Mouse (Mus musculus): ENCODE data around the gene Vgll4. TPM values are rescaled to one million over a fixed set of nuclear protein-coding genes. Genes with fewer than 3 reads are reported as not detected.
A peak's percentile ranks its signal among the peaks of the same experiment; 100 is the strongest.

Gene Vgll4
- polyA plus RNA-seq (2016; fragmentation: Nextera tagmentation; extraction: Ambion mirVana): 58.5 and 76.8 TPM in 2 replicates

- peak within 1 kb of the TSS; percentile 81 for H3K27ac ChIP-seq
- DNase-seq (ENCODE audit: low spot score): peak; percentile 81
- WGBS: 1% methylated on average over 79 of the region's 79 CpGs
- no peaks in the 10 kb centered on the region for H3K36me3 ChIP-seq
- no peaks in the 10 kb centered on the region for H3K9me3 ChIP-seq
- H3K27me3 ChIP-seq (ENCODE audit: insufficient read depth, poor library complexity, severe bottlenecking): peaks cover 74% of the 10 kb centered on the region
- H3K4me1 ChIP-seq: peaks cover 13% of the 10 kb centered on the region
- H3K4me3 ChIP-seq: peak within 1 kb of the TSS; percentile 80
Measured at GRCm38 (mm10) chr6:114969213-114970120, at the start of gene Vgll4. TSS of gene Vgll4 (minus strand) at chr6:114969994.

DNA sequence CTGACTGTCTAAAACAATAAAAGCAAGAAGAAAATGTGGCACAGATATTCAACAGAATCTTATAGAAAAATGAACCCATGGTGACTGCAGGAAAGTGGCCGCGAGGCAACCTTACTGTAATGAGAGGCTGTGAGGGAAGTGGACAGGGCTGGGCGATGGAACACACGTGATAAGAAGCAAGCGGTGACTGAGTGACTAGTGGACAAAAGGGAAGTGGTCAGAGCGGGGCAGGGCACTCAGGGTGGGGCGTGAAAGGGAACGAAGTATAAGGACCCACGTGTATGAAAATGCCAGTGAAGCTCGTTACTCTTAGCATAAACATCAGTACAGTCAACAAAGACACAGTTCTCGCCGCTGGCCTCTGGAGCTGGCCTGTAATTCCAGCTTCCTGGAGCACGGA, 45.7 kb upstream of the Vgll4 start:
- no peak overlapping the region for H3K27ac ChIP-seq
- DNase-seq (ENCODE audit: low spot score): no peak
- H3K4me3 ChIP-seq: no peak overlapping the region
- 78% methylated on average over 13 of the region's 13 CpGs for WGBS
- no peaks in the 10 kb centered on the region for H3K27me3 ChIP-seq (ENCODE audit: insufficient read depth, poor library complexity, severe bottlenecking)
- H3K9me3 ChIP-seq: no peaks in the 10 kb centered on the region
- peaks cover 63% of the 10 kb centered on the region for H3K36me3 ChIP-seq
- H3K4me1 ChIP-seq: no peaks in the 10 kb centered on the region

GRCm38 (mm10) chr6:115013574-115013973, 43.8 kb upstream of the Vgll4 start:
- no peaks in the 10 kb centered on the region for H3K4me1 ChIP-seq
- no peak overlapping the region for H3K4me3 ChIP-seq
- H3K9me3 ChIP-seq: no peaks in the 10 kb centered on the region
- DNase-seq (ENCODE audit: low spot score): no peak
- H3K27ac ChIP-seq: no peak overlapping the region
- no peaks in the 10 kb centered on the region for H3K27me3 ChIP-seq (ENCODE audit: insufficient read depth, poor library complexity, severe bottlenecking)
- WGBS: 95% methylated on average over 4 of the region's 4 CpGs
- H3K36me3 ChIP-seq: peaks cover 66% of the 10 kb centered on the region

DNA sequence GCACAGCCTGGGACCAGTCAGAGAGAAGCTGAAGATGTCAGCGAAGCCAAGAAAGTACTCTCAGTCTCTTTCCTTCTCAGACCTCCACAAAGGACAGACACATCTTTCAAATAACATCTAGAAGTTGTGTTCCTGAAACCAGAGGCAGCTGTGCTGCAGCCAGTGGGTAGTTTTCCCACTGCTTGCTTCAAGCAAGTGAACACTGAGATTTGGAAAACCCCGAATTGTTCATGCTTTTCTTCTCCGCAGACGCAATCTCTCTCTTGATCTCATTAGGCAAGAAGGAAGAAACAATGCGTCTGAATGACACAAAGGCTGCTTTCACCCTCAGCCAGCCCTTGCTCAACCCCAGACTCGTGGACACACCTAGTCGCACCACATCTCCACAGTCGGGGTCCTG, 42.0 kb upstream of the Vgll4 start:
- 82% methylated on average over 8 of the region's 8 CpGs for WGBS
- Histone ChIP-seq H3K4me3 (no peak overlapping the region), H3K27me3 (ENCODE audit: insufficient read depth, poor library complexity, severe bottlenecking) (no peaks in the 10 kb centered on the region), H3K36me3 (peaks cover 59% of the 10 kb centered on the region), H3K27ac (no peak overlapping the region), H3K9me3 (no peaks in the 10 kb centered on the region), H3K4me1 (peaks cover 10% of the 10 kb centered on the region)
- no peak for DNase-seq (ENCODE audit: low spot score)

GRCm38 (mm10) chr6:115010815-115011214, 41.0 kb upstream of the Vgll4 start:
- Histone ChIP-seq H3K4me1 (peaks cover 12% of the 10 kb centered on the region), H3K27ac (no peak overlapping the region), H3K36me3 (peaks cover 55% of the 10 kb centered on the region), H3K4me3 (no peak overlapping the region), H3K9me3 (no peaks in the 10 kb centered on the region), H3K27me3 (ENCODE audit: insufficient read depth, poor library complexity, severe bottlenecking) (no peaks in the 10 kb centered on the region)
- WGBS: 83% methylated on average over 9 of the region's 9 CpGs
- DNase-seq (ENCODE audit: low spot score): no peak

DNA sequence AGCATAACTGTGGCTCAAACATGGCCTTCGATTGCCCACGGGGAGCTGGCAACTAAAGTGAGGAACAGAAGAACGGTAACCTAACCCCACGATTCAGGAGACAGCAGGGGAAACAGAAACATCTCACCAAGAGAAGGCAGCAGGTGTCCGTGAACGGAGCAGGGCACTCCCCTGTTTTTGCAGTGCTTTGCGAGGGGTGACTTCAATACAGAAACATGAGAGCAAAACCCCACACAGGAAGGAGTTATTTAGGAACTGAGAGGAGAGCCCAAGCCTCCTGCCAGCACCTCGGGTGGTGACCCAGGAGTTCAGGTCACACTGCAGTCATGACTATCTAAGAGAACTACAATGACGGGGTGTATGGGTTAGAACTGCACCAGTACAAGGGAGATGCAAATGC, 40.5 kb upstream of the Vgll4 start:
- no peak for DNase-seq (ENCODE audit: low spot score)
- Histone ChIP-seq H3K36me3 (peaks cover 59% of the 10 kb centered on the region), H3K9me3 (no peaks in the 10 kb centered on the region)

GRCm38 (mm10) chr6:115007728-115008127, 37.9 kb upstream of the Vgll4 start:
- peak; percentile 85 for DNase-seq (ENCODE audit: low spot score)
- Histone ChIP-seq H3K4me3 (no peak overlapping the region), H3K27me3 (ENCODE audit: insufficient read depth, poor library complexity, severe bottlenecking) (no peaks in the 10 kb centered on the region), H3K4me1 (peaks cover 12% of the 10 kb centered on the region), H3K9me3 (no peaks in the 10 kb centered on the region), H3K27ac (peak overlapping the region; percentile 23), H3K36me3 (peaks cover 55% of the 10 kb centered on the region)
- 31% methylated on average over 5 of the region's 5 CpGs for WGBS

More for the DNA sequence above, 40.5 kb upstream of the Vgll4 start:
- Histone ChIP-seq H3K27ac (no peak overlapping the region), H3K27me3 (ENCODE audit: insufficient read depth, poor library complexity, severe bottlenecking) (no peaks in the 10 kb centered on the region), H3K4me3 (no peak overlapping the region), H3K4me1 (peaks cover 12% of the 10 kb centered on the region)
- WGBS: 85% methylated on average over 9 of the region's 9 CpGs

DNA sequence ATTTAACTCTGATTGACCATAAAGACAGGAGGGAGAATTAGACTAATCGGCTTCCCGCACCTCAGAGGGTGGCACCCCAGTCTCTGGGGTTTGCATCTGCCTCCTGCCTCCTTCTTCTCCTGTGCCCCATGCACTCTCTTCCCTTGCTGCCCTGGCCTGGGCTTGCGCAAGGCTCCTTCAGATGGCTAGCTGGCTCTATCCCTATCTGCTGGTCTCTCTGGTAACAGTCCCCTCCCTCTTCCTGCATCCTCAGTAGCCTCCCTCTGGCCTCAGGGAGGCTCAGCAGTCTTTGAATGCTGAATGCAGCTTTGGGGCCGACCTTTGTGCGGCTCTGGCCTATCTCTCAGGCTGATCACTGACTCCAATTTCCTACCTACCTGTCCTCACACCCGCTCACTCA, 37.2 kb upstream of the Vgll4 start:
- H3K4me1 ChIP-seq: peaks cover 12% of the 10 kb centered on the region
- WGBS: 57% methylated on average over 6 of the region's 6 CpGs
- H3K27ac ChIP-seq: 0 out of 2 replicates have a peak overlapping the region, but pooled peaks have one; percentile 57
- peaks cover 52% of the 10 kb centered on the region for H3K36me3 ChIP-seq
- no peak overlapping the region for H3K4me3 ChIP-seq
- H3K27me3 ChIP-seq (ENCODE audit: insufficient read depth, poor library complexity, severe bottlenecking): no peaks in the 10 kb centered on the region
- no peak for DNase-seq (ENCODE audit: low spot score)
- no peaks in the 10 kb centered on the region for H3K9me3 ChIP-seq

DNA sequence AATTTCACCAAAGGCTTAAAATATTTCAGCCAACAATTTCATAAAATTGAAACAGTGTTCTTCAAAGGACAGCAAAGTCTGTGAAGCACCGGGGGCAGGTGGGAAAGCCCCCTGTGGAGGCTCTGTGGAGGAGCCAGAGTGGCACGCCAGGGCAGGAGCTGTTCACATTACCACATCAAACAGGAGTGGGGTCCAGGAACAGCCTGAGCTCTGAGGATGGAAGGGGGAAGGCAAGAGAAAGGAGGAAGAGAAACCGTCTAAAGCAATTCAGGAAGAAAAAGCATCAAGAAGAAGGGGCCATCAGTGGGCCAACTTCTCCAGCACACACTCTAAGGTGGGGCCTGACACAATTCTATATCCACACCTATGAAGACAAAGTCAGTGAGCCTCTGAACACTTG, 36.3 kb upstream of the Vgll4 start:
- H3K9me3 ChIP-seq: no peaks in the 10 kb centered on the region
- no peak for DNase-seq (ENCODE audit: low spot score)
- H3K4me3 ChIP-seq: no peak overlapping the region
- 82% methylated on average over 3 of the region's 3 CpGs for WGBS
- no peaks in the 10 kb centered on the region for H3K27me3 ChIP-seq (ENCODE audit: insufficient read depth, poor library complexity, severe bottlenecking)
- no peak overlapping the region for H3K27ac ChIP-seq
- peaks cover 12% of the 10 kb centered on the region for H3K4me1 ChIP-seq
- H3K36me3 ChIP-seq: peaks cover 43% of the 10 kb centered on the region

GRCm38 (mm10) chr6:115005351-115005890, 35.6 kb upstream of the Vgll4 start:
- no peak overlapping the region for H3K4me3 ChIP-seq
- no peaks in the 10 kb centered on the region for H3K27me3 ChIP-seq (ENCODE audit: insufficient read depth, poor library complexity, severe bottlenecking)
- DNase-seq (ENCODE audit: low spot score): no peak
- WGBS: 86% methylated on average over 8 of the region's 8 CpGs
- H3K9me3 ChIP-seq: no peaks in the 10 kb centered on the region
- no peak overlapping the region for H3K27ac ChIP-seq
- peaks cover 12% of the 10 kb centered on the region for H3K4me1 ChIP-seq
- H3K36me3 ChIP-seq: peaks cover 39% of the 10 kb centered on the region

- Histone ChIP-seq H3K9me3 (no peaks in the 10 kb centered on the region), H3K4me1 (peaks cover 12% of the 10 kb centered on the region), H3K36me3 (peaks cover 39% of the 10 kb centered on the region), H3K4me3 (no peak overlapping the region), H3K27ac (no peak overlapping the region; the same call in 1 of the 2 replicates), H3K27me3 (ENCODE audit: insufficient read depth, poor library complexity, severe bottlenecking) (no peaks in the 10 kb centered on the region)
- 79% methylated on average over 8 of the region's 8 CpGs for WGBS
- DNase-seq (ENCODE audit: low spot score): no peak
Measured at GRCm38 (mm10) chr6:115004636-115005035, 34.8 kb upstream of the Vgll4 start.

GRCm38 (mm10) chr6:114998374-114999031, 28.7 kb upstream of the Vgll4 start:
- no peak overlapping the region for H3K4me3 ChIP-seq
- H3K27ac ChIP-seq: no peak overlapping the region
- 55% methylated on average over 16 of the region's 16 CpGs for WGBS
- H3K9me3 ChIP-seq: no peaks in the 10 kb centered on the region
- no peaks in the 10 kb centered on the region for H3K27me3 ChIP-seq (ENCODE audit: insufficient read depth, poor library complexity, severe bottlenecking)
- H3K4me1 ChIP-seq: peaks cover 14% of the 10 kb centered on the region
- no peak for DNase-seq (ENCODE audit: low spot score)
- peaks cover 14% of the 10 kb centered on the region; the same call in 1 of the 2 replicates for H3K36me3 ChIP-seq

- peaks cover 14% of the 10 kb centered on the region; the same call in 1 of the 2 replicates for H3K36me3 ChIP-seq
- 80% methylated on average over 5 of the region's 5 CpGs for WGBS
- no peaks in the 10 kb centered on the region for H3K9me3 ChIP-seq
- peaks cover 14% of the 10 kb centered on the region for H3K4me1 ChIP-seq
- DNase-seq (ENCODE audit: low spot score): no peak
- H3K4me3 ChIP-seq: no peak overlapping the region
- no peak overlapping the region for H3K27ac ChIP-seq
- H3K27me3 ChIP-seq (ENCODE audit: insufficient read depth, poor library complexity, severe bottlenecking): no peaks in the 10 kb centered on the region
Measured at GRCm38 (mm10) chr6:114997471-114997870, 27.7 kb upstream of the Vgll4 start.
